Mouse (Mus musculus) lung, embryonic 14.5 days (tissue): ENCODE data around the gene Kdm4b. TPM values are rescaled to one million over a fixed set of nuclear protein-coding genes. Genes with fewer than 3 reads are reported as not detected.
A peak's percentile ranks its signal among the peaks of the same experiment; 100 is the strongest.

ENCODE experiments used
- ATAC-seq: fragments of 200-750 bp; cut with Nextera tagmentation; 2 replicates; pipeline ENCODE4 v1.8.0; 2017; ENCODE audit warnings: mild to moderate bottlenecking, moderate TSS enrichment, moderate library complexity; ENCODE audit not compliant: insufficient read depth
- DNase-seq: peaks from one replicate; pipeline ENCODE4 v3.0.0-alpha.2; 2015
- H3K27ac ChIP-seq: fragments of 300-500 bp; sonication (generic); 2 replicates; pipeline ENCODE4 v1.5.1; 2014; ENCODE audit warnings: low read depth, mild to moderate bottlenecking, moderate library complexity
- H3K27me3 ChIP-seq: fragments of 300-500 bp; sonication (generic); 2 replicates; pipeline ENCODE4 v1.6.1; 2014; ENCODE audit warnings: low read length, control low read depth; ENCODE audit not compliant: insufficient read depth
- H3K36me3 ChIP-seq: fragments of 300-500 bp; sonication (generic); 2 replicates; pipeline ENCODE4 v1.6.1; 2014; ENCODE audit warnings: control low read depth; ENCODE audit not compliant: insufficient read depth
- H3K4me1 ChIP-seq: fragments of 300-500 bp; sonication (generic); 2 replicates; pipeline ENCODE4 v1.6.1; 2014; ENCODE audit warnings: antibody characterized with exemption, control low read depth; ENCODE audit not compliant: insufficient read depth
- H3K4me2 ChIP-seq: fragments of 300-500 bp; sonication (generic); 2 replicates; pipeline ENCODE4 v1.6.1; 2014; ENCODE audit warnings: mild to moderate bottlenecking
- H3K4me3 ChIP-seq: fragments of 300-500 bp; sonication (generic); 2 replicates; pipeline ENCODE4 v1.5.1; 2014; ENCODE audit warnings: low read depth, low read length
- H3K9ac ChIP-seq: fragments of 300-500 bp; sonication (generic); 2 replicates; pipeline ENCODE4 v1.6.1; 2014
- H3K9me3 ChIP-seq: fragments of 300-500 bp; sonication (generic); 2 replicates; pipeline ENCODE4 v1.6.1; 2016; ENCODE audit warnings: low read depth, low read length, control low read depth
- CTCF ChIP-seq: IDR thresholded peaks from 2 replicates; pipeline ENCODE4 v1.5.1; 2016; ENCODE audit warnings: antibody characterized with exemption, low read depth
- WGBS: fragments of 180-500 bp; shearing (Covaris S2); extraction: QIAGEN DNeasy Blood & Tissue Kit; methylation state at CpG from one replicate; pipeline ENCODE4 v1.1.7; 2014; 5-methylcytosine and 5-hydroxymethylcytosine counted together
- polyA plus RNA-seq: library from polyadenylated mRNA; unstranded; fragments of >200 nt; fragmentation: Nextera tagmentation; extraction: Ambion mirVana; gene quantifications from 2 replicates; pipeline ENCODE4 v1.2.1, GENCODE M21; 2014

The Kdm4b gene
- polyA plus RNA-seq, 1 experiment from 2014 or later = 36.7 TPM

- DNase-seq (no peak), ATAC-seq (no peak)
- Histone ChIP-seq H3K4me1 (peaks cover 9% of the 10 kb centered on the region; the same call in 1 of the 2 replicates), H3K9me3 (no peaks in the 10 kb centered on the region), H3K9ac (no peak overlapping the region), H3K4me2 (no peak overlapping the region), H3K4me3 (no peak overlapping the region), H3K27ac (no peak overlapping the region), H3K27me3 (no peaks in the 10 kb centered on the region), H3K36me3 (peaks cover 76% of the 10 kb centered on the region)
- TF ChIP-seq CTCF = no peak
- 92% methylated on average over 8 of the region's 8 CpGs for WGBS
These were observed 42.5 kb upstream of the Kdm4b start for GRCm38 (mm10) chr17:56283316-56283715.

- ATAC-seq (no peak), DNase-seq (no peak)
- TF ChIP-seq CTCF = no peak
- H3K27ac ChIP-seq = no peak overlapping the region
- H3K4me1 ChIP-seq = peaks cover 9% of the 10 kb centered on the region
- H3K4me3 ChIP-seq = no peak overlapping the region
- H3K9ac ChIP-seq = no peak overlapping the region
- no peaks in the 10 kb centered on the region for H3K27me3 ChIP-seq
- no peaks in the 10 kb centered on the region for H3K9me3 ChIP-seq
- peaks cover 52% of the 10 kb centered on the region for H3K36me3 ChIP-seq
- 90% methylated on average over 11 of the region's 11 CpGs for WGBS
- H3K4me2 ChIP-seq = no peak overlapping the region
These were observed 39.9 kb upstream of the Kdm4b start for GRCm38 (mm10) chr17:56285995-56286394.

- Histone ChIP-seq H3K4me2 (peak overlapping the region; percentile 63), H3K9me3 (no peaks in the 10 kb centered on the region), H3K27ac (peak overlapping the region; percentile 98), H3K4me1 (peaks cover 9% of the 10 kb centered on the region), H3K36me3 (peaks cover 37% of the 10 kb centered on the region), H3K27me3 (no peaks in the 10 kb centered on the region), H3K4me3 (no peak overlapping the region), H3K9ac (peak overlapping the region; percentile 29; the same call in 1 of the 2 replicates)
- DNase-seq (peak; percentile 76), ATAC-seq (no peak)
- 38% methylated on average over 3 of the region's 3 CpGs for WGBS
- TF ChIP-seq CTCF = no peak
These were observed 38.0 kb upstream of the Kdm4b start for GRCm38 (mm10) chr17:56287830-56288229.

GRCm38 (mm10) chr17:56288866-56289265 lies 37.0 kb upstream of the Kdm4b start:
- WGBS = 18% methylated on average over 3 of the region's 3 CpGs
- no peak for ATAC-seq

GRCm38 (mm10) chr17:56289371-56290331 lies 36.2 kb upstream of the Kdm4b start:
- TF ChIP-seq CTCF = no peak
- Histone ChIP-seq H3K4me3 (peak overlapping the region; percentile 59), H3K27me3 (no peaks in the 10 kb centered on the region), H3K4me1 (peaks cover 9% of the 10 kb centered on the region), H3K27ac (peak overlapping the region; percentile 98), H3K36me3 (peaks cover 22% of the 10 kb centered on the region; the same call in 1 of the 2 replicates), H3K9me3 (no peaks in the 10 kb centered on the region), H3K4me2 (peak overlapping the region; percentile 63), H3K9ac (peak overlapping the region; percentile 59)
- DNase-seq (peak; percentile 85), ATAC-seq (peak; percentile 26)
- WGBS = 1% methylated on average over 23 of the region's 23 CpGs

More at GRCm38 (mm10) chr17:56288866-56289265, 37.0 kb upstream of the Kdm4b start:
- H3K27ac ChIP-seq = peak overlapping the region; percentile 98
- H3K9ac ChIP-seq = peak overlapping the region; percentile 59
- no peak for TF ChIP-seq CTCF
- H3K9me3 ChIP-seq = no peaks in the 10 kb centered on the region
- H3K4me2 ChIP-seq = peak overlapping the region; percentile 63
- H3K4me1 ChIP-seq = peaks cover 9% of the 10 kb centered on the region
- H3K4me3 ChIP-seq = peak overlapping the region; percentile 59
- peaks cover 30% of the 10 kb centered on the region; the same call in 1 of the 2 replicates for H3K36me3 ChIP-seq
- H3K27me3 ChIP-seq = no peaks in the 10 kb centered on the region
- no peak for DNase-seq

GRCm38 (mm10) chr17:56290388-56291170 lies 35.3 kb upstream of the Kdm4b start:
- DNase-seq (peak; percentile 99), ATAC-seq (peak; percentile 89)
- H3K27me3 ChIP-seq = no peaks in the 10 kb centered on the region
- no peak for TF ChIP-seq CTCF
- peak overlapping the region; percentile 59 for H3K9ac ChIP-seq
- peak overlapping the region; percentile 98 for H3K27ac ChIP-seq
- H3K9me3 ChIP-seq = no peaks in the 10 kb centered on the region
- peak overlapping the region; percentile 59 for H3K4me3 ChIP-seq
- 4% methylated on average over 17 of the region's 17 CpGs for WGBS
- H3K4me2 ChIP-seq = peak overlapping the region; percentile 63
- peaks cover 14% of the 10 kb centered on the region; the same call in 1 of the 2 replicates for H3K36me3 ChIP-seq
- H3K4me1 ChIP-seq = peaks cover 9% of the 10 kb centered on the region
